Mouse (Mus musculus) myocyte (in vitro differentiated cells): ENCODE measurements around the gene Capn8. TPM values are rescaled to one million over a fixed set of nuclear protein-coding genes. Genes with fewer than 3 reads are reported as not detected.

Source experiments
- H3K27me3 ChIP-seq: one replicate; pipeline ENCODE4 v1.6.1; 2011; ENCODE audit not compliant: control insufficient read depth, insufficient read depth, insufficient read length
- H3K36me3 ChIP-seq: one replicate; pipeline ENCODE4 v1.6.1; 2011; ENCODE audit not compliant: control insufficient read depth, insufficient read depth
- H3K4me2 ChIP-seq: one replicate; pipeline ENCODE4 v1.6.1; 2011; ENCODE audit warnings: low read depth, control low read depth
- H3K4me3 ChIP-seq: one replicate; pipeline ENCODE4 v1.5.1; 2011; ENCODE audit warnings: mild to moderate bottlenecking, control low read depth, moderate library complexity
- H3K79me2 ChIP-seq: one replicate; pipeline ENCODE4 v1.6.1; 2011; ENCODE audit not compliant: control insufficient read depth, insufficient read depth
- H3ac ChIP-seq: one replicate; pipeline ENCODE4 v1.6.1; 2011; ENCODE audit not compliant: control insufficient read depth, insufficient read length
- CEBPB ChIP-seq: IDR thresholded peaks from 2 replicates; pipeline ENCODE4 v1.6.1; 2011; ENCODE audit warnings: mild to moderate bottlenecking, moderate library complexity; ENCODE audit not compliant: poor library complexity, insufficient read depth, severe bottlenecking
- E2F4 ChIP-seq: IDR thresholded peaks from one replicate; pipeline ENCODE4 v1.6.1; 2011; ENCODE audit warnings: mild to moderate bottlenecking, control low read depth, moderate library complexity; ENCODE audit not compliant: insufficient read depth
- MAX ChIP-seq: IDR thresholded peaks from one replicate; pipeline ENCODE4 v1.6.1; 2011; ENCODE audit warnings: low read depth, mild to moderate bottlenecking, control low read depth
- MYOD1 ChIP-seq, 3 experiments: IDR thresholded peaks; one replicate each; pipeline ENCODE4 v1.6.1; 2011; ENCODE audit warnings: control low read depth in 2 of 3, low read depth in 2 of 3, mild to moderate bottlenecking in 2 of 3, moderate library complexity in 1 of 3; ENCODE audit not compliant: insufficient read length in 2 of 3, control insufficient read depth in 1 of 3
- MYOG ChIP-seq, 3 experiments: IDR thresholded peaks; one replicate each; pipeline ENCODE4 v1.6.1; 2011; ENCODE audit warnings: control low read depth in 2 of 3, low read depth in 2 of 3, mild to moderate bottlenecking in 2 of 3; ENCODE audit not compliant: insufficient read length in 2 of 3, control insufficient read depth in 1 of 3, insufficient read depth in 1 of 3
- POLR2A ChIP-seq: IDR thresholded peaks from one replicate; pipeline ENCODE4 v1.6.1; 2011; ENCODE audit warnings: low read depth, mild to moderate bottlenecking, control low read depth, moderate library complexity; ENCODE audit not compliant: insufficient read length
- POLR2AphosphoS2 ChIP-seq: IDR thresholded peaks from one replicate; pipeline ENCODE4 v1.6.1; 2011; ENCODE audit warnings: low read depth, control low read depth; ENCODE audit not compliant: insufficient read length
- REST ChIP-seq: IDR thresholded peaks from one replicate; pipeline ENCODE4 v1.6.1; 2011; ENCODE audit warnings: mild to moderate bottlenecking, control low read depth, moderate library complexity; ENCODE audit not compliant: insufficient read depth, insufficient read length
- SRF ChIP-seq: IDR thresholded peaks from one replicate; pipeline ENCODE4 v1.6.1; 2011; ENCODE audit warnings: low read depth; ENCODE audit not compliant: control insufficient read depth, insufficient read length
- TCF12 ChIP-seq: IDR thresholded peaks from one replicate; pipeline ENCODE4 v1.6.1; 2011; ENCODE audit warnings: mild to moderate bottlenecking, control low read depth; ENCODE audit not compliant: poor library complexity, insufficient read depth, severe bottlenecking
- TCF3 ChIP-seq: IDR thresholded peaks from one replicate; pipeline ENCODE4 v1.6.1; 2011; ENCODE audit warnings: low read depth, control low read depth; ENCODE audit not compliant: insufficient read length
- USF1 ChIP-seq: IDR thresholded peaks from one replicate; pipeline ENCODE4 v1.6.1; 2011; ENCODE audit warnings: low read depth, mild to moderate bottlenecking, control low read depth, moderate library complexity
- polyA plus RNA-seq: library from polyadenylated mRNA; unstranded; fragments of >200 nt; fragmentation: generic; extraction: Trizol; gene quantifications from one replicate; pipeline ENCODE4 v1.2.1, GENCODE M21; 2012; ENCODE audit warnings: missing spikeins

Gene Capn8
- polyA plus RNA-seq, 1 experiment = not detected

DNA sequence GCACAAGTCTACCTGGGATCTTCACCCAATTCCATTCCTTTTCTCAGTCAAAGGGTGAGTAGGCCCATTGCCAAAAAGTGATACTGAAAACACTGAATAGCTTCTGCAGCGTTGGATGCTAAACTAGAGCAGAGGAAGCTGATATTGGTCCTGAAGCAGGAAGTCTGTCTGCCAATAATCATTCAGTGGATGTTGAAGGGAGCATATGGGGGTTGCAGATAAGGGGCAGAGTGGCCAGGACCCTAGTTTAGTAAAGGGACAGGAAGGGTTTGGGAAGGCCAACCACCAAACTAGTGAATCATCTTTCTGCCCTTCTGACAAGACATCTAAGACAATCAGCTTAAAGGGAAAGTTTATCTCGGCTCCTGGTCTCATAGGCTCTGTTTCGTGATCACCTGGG, 41.1 kb upstream of the Capn8 start:
- Histone ChIP-seq H3K4me3 (no peak overlapping the region), H3K27me3 (no peaks in the 10 kb centered on the region), H3K4me2 (no peak overlapping the region), H3K36me3 (no peaks in the 10 kb centered on the region), H3K79me2 (no peaks in the 10 kb centered on the region), H3ac (no peak overlapping the region)
- no peak for TF ChIP-seq E2F4
- no peak for TF ChIP-seq TCF3
- TF ChIP-seq REST = no peak
- TF ChIP-seq MYOD1 (IDR thresholded peaks at IDR 0.05; ENCODE audit: control insufficient read depth in 1 of 3, insufficient read length in 2 of 3, low read depth in 2 of 3) = no peak
- TF ChIP-seq CEBPB = no peak
- TF ChIP-seq USF1 = no peak
- no peak for TF ChIP-seq POLR2AphosphoS2
- no peak for TF ChIP-seq SRF
- no peak for TF ChIP-seq POLR2A
- no peak for TF ChIP-seq MAX
- TF ChIP-seq TCF12 = no peak
- no peak for TF ChIP-seq MYOG (IDR thresholded peaks at IDR 0.05; ENCODE audit: control insufficient read depth in 1 of 3, insufficient read depth in 1 of 3, insufficient read length in 2 of 3, low read depth in 2 of 3)

DNA sequence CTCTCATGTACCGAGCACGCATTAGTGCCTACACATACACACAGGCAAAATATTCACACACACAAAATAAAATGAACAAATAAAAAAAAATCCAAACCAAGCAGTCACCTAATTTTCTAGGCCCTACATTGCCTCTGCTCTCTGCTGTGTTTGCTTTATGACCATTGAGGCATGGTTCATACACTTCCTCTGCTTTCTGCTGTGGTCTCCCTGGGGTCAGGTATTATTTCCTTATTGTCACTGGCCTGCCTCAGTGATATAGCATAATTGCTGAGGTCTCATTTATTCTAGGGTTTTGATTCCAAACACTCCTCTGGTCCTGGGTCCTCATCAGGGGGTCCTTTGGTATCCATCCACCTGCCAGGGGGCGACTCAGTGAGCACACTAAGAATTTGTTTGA, 39.2 kb upstream of the Capn8 start:
- Histone ChIP-seq H3K27me3 (no peaks in the 10 kb centered on the region), H3K4me2 (no peak overlapping the region), H3K4me3 (no peak overlapping the region), H3K79me2 (no peaks in the 10 kb centered on the region), H3ac (no peak overlapping the region), H3K36me3 (no peaks in the 10 kb centered on the region)
- TF ChIP-seq REST = no peak
- TF ChIP-seq TCF3 = no peak
- no peak for TF ChIP-seq TCF12
- TF ChIP-seq MYOG (IDR thresholded peaks at IDR 0.05; ENCODE audit: control insufficient read depth in 1 of 3, insufficient read depth in 1 of 3, insufficient read length in 2 of 3, low read depth in 2 of 3) = no peak
- TF ChIP-seq USF1 = no peak
- no peak for TF ChIP-seq SRF
- TF ChIP-seq MYOD1 (IDR thresholded peaks at IDR 0.05; ENCODE audit: control insufficient read depth in 1 of 3, insufficient read length in 2 of 3, low read depth in 2 of 3) = no peak
- TF ChIP-seq POLR2AphosphoS2 = no peak
- TF ChIP-seq POLR2A = no peak
- TF ChIP-seq CEBPB = no peak
- TF ChIP-seq MAX = no peak

- Histone ChIP-seq H3K27me3 (no peaks in the 10 kb centered on the region), H3ac (no peak overlapping the region), H3K79me2 (no peaks in the 10 kb centered on the region), H3K4me2 (peak overlapping the region; percentile 73), H3K36me3 (no peaks in the 10 kb centered on the region), H3K4me3 (no peak overlapping the region)
- TF ChIP-seq TCF12 = no peak
- TF ChIP-seq SRF = no peak
- TF ChIP-seq REST = no peak
- no peak for TF ChIP-seq MYOG (IDR thresholded peaks at IDR 0.05; ENCODE audit: control insufficient read depth in 1 of 3, insufficient read depth in 1 of 3, insufficient read length in 2 of 3, low read depth in 2 of 3)
- no peak for TF ChIP-seq E2F4
- no peak for TF ChIP-seq MAX
- no peak for TF ChIP-seq POLR2AphosphoS2
- no peak for TF ChIP-seq CEBPB
- no peak for TF ChIP-seq USF1
- no peak for TF ChIP-seq TCF3
- no peak for TF ChIP-seq MYOD1 (IDR thresholded peaks at IDR 0.05; ENCODE audit: control insufficient read depth in 1 of 3, insufficient read length in 2 of 3, low read depth in 2 of 3)
- TF ChIP-seq POLR2A = no peak
Observed at GRCm38 (mm10) chr1:182527261-182527766, 37.5 kb upstream of the Capn8 start.

DNA sequence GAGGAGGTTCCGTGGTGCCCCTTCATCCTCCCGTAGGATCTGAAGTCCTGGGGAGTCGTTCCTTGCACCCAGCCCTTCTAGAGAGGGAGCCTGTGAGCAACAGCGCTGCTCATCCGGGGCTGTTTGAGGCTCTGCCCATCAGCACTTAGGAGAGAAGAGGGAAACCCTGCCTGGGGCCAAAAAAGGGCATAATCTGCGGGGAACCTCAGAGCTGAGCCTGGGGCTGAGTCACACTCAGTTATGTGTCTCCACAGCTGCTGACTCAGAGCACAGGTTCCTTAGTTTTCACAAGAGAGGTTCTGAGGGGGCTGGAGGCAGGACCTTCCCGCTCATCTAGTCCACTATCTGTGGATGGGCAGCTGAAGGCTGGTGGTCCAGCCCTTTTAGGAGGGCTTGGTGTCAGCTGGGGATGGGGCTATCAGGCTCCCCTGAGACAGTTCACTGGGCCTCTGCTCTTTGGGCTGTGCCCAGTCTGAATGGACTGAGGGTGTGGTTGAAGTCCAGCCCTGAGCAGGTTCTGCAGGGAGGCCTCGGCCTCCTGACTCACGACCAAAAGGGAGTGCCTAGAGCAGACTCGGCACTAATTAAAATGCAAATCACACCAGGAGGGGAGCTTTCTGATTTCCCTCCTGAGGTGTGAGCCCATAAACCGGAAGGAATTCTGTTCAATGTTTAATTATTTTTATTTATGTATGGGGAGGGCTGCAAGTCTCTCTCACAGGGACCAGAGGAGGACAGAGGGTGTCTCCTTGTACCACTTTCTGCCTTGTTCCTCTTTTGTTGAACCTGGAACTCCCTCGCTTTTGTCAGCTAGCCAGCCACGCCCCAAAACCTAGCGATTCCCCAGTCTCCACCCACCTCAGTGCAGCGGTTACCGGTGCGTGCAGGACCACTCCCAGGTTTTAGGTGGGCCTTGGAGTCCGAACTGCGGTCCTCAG, 36.6 kb upstream of the Capn8 start:
- H3K4me3 ChIP-seq = no peak overlapping the region
- no peaks in the 10 kb centered on the region for H3K79me2 ChIP-seq
- peak overlapping the region; percentile 73 for H3K4me2 ChIP-seq
- no peaks in the 10 kb centered on the region for H3K27me3 ChIP-seq
- H3K36me3 ChIP-seq = no peaks in the 10 kb centered on the region
- TF ChIP-seq MYOG (IDR thresholded peaks at IDR 0.05; ENCODE audit: control insufficient read depth in 1 of 3, insufficient read depth in 1 of 3, insufficient read length in 2 of 3, low read depth in 2 of 3) (peak in 1 of 3 experiments; percentile 57), POLR2AphosphoS2 (no peak), MYOD1 (IDR thresholded peaks at IDR 0.05; ENCODE audit: control insufficient read depth in 1 of 3, insufficient read length in 2 of 3, low read depth in 2 of 3) (peak in 2 of 3 experiments; percentile 51 to 66), MAX (no peak), POLR2A (peak; percentile 30), SRF (peak; percentile 99), TCF12 (peak; percentile 11)
- H3ac ChIP-seq = no peak overlapping the region
